Mouse (Mus musculus) heart, postnatal 4 days (tissue): ENCODE results near the gene Ppp1cb. TPM values are rescaled to one million over a fixed set of nuclear protein-coding genes. Genes with fewer than 3 reads are reported as not detected.
"Not testable (repeated sequence)": the region's sequence is repeated elsewhere in the genome, so short reads cannot be mapped to it uniquely, and the experiment has no call there.

Experiments used
- DNase-seq: peaks from one replicate; pipeline ENCODE4 v3.0.0; 2021
- total RNA-seq, 2 experiments: library from RNA; stranded (reverse); gene quantifications; 2 replicates each; pipeline ENCODE4 v1.2.3; 2021

Gene Ppp1cb
- total RNA-seq, result 100 to 1,000 TPM; 460 to 475 TPM

DNA sequence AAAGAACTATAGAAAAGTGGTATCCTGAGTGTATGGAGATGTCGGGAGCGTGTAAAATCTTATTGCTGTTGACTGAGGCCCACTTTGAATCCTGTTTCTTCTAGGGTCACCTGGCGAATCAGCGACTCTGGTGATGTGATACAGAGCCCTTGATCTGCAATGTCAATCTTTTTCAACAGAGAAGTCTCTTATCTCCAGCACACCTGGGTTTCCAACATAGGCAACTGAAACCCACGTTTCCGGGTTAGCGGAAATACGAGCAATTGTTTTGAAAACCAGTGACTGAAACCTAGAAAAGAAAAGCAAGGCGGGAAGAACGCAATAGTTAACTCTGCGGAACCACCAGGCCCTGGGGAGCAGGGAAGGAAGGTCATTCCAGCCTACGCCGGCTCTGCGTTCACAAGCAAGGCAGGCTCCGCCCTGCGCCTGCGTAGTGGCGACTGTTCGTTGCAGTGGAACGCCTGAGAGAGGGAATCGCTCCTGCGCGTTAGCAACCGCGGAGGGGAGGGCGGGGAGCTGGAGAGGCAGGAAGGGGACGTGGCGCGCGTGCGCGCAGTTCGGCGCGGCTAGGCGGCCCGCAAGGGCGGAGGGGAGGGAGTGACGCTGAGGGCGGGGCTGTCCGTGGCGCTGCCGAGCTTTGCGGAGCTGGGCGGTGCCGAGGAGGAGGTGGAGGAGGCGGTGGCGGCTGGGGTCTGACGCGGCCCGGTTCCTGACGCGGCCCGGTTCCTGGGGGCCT is at the start of gene Ppp1cb:
Gene Ppp1cb (plus strand): TSS at position 436 of the 736 bp plus-strand sequence.
- DNase-seq, result peak; percentile 99

DNA sequence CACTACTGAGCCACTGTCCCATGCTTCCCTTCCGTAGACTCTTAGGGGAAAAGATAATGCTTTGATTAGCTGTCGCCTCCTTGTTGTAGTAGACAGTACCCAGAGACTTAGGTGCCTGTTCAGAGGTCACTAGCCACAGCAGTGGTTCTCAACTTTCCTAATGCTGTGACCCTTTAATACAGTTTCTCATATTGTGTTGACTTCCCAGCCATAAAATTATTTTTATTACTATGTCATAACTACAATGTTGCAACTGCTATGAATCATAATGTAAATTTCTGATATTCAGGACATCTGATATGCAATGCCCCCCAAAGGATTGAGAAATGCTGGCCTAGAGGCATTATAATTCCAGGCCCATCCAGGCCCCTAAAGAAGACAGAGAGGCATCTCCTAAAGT is 48.9 kb upstream of the Ppp1cb start:
- DNase-seq, result no peak

DNA sequence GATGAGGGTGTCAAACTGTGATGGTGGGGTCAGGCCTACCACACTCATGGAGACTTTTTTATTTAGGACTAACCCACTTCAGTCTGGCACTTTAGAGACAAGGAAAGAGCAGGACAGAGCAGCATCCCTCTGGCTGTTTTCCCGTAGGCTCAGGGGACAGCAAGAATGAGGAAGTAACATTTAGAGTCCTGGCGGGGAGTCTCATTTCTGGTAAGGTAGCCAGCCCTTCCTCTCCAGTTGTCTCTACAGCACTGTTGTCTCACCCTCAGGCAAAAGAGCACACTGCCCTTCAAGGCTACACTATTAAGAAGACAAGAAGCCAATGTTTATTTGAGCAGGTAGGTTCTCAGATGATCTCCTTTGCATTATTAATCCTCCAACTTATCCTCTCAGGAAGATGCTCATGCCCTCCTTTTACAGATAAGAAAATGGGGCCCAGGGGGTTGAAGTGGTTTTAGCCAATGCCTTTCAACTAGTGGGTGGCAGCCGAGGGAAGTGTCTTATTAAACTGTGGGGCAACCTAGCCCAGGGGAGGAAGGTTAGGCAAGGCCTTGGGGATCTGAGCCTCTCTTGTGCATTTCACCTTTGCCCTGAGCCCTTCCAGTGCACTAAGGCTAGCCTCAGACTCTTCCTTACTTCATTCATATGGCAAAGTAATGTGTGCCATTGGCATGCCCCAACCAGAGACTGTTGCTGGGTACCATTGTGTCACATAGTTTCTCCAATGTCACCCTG is 47.5 kb upstream of the Ppp1cb start:
- DNase-seq, result no peak

DNA sequence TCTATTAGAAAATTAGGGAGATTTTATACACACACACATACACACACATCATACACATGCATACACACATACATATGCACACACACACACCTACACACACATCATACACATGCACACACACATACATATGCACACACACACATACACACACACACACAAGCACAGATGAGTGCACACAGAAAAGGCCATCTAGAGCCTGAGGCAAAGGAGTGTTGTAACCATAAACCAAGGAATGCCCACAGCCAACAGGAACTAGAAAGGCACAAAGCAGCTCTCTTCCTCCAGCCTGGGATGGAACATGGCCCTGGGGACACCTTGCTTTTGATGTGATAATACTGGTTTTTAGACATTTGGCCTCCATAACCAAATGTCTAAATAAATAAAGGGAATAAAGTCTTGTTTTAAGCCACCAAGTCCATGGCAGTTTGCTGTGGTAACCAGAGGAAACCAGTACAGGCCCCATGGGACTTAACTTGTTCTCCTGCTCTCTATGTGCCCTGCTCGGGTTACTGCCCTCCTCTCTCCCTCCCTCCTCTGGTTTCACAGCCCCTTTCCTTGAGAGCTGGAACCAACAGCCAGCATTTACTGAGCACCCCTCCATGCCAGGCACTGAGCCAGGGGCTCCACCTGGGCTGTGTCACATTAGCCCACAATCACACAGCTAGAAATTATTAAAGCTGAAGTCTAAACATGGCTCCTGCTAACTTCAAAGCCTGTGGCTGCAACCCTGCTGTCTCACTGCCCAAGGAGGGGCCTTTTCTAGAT is 46.3 kb upstream of the Ppp1cb start:
- DNase-seq, result peak; percentile 68

DNA sequence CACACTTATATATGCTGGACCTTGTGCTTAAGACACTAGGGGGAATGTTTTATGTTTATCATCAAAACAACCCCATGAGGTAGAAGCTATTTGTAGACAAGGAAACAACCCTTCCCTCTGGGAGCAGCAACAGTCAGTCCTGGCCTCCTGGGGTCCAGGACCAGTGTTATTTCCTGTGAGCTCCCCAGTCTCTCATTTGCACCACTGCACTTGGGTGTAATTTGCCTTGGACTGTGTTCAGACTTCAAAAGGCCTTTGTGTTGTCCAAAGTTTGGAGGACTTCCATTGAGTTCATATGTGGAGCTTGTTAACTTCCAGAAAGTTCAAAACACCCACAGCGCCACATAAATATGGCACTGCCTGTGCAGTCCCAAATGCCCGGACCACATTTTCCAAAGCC is 45.6 kb upstream of the Ppp1cb start:
- DNase-seq, result peak; percentile 29

DNA sequence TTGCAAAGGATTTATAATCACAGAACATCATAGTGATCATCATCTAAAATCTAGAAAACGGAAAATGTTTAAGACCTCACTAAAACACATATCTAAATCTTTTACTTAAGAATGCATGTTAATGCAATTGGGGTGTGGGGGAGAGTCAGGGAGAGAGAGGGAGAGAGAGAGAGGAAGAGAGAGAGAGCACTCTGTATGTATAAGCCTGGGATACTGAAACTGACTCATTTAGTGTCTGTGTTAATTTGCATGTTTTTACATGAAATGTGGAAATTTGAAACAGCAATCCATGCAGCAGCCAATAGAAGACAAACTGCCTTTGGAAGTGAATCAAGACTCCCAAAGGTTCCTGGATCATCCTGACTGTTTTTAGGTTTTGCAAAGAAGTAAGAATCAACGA is 45.1 kb upstream of the Ppp1cb start:
- no peak for DNase-seq

DNA sequence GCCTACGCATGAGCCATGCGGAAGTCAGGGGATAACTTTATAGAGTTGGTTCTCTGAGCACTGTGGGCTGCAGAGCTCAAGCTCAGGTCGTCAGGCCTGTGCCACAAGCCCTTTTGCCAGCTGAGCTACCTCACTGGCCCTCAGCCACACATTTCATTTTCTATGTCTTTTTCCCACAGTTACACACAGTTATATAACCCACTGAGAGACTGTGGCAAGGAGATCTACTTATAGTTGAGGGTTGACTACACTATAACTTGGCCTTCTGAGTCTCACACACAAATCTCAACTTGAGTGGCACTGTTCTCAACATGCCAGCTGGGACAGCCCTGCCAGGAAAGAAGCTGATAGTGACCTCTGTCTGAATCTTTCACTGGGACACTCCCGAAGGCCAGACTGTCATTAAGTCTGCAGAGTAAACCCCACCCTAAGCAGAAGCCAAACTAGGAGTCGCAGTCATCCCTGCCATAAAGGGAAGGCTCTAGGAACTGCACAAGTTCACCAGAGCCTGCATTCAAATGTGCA is 44.1 kb upstream of the Ppp1cb start:
- peak; percentile 49 for DNase-seq

DNA sequence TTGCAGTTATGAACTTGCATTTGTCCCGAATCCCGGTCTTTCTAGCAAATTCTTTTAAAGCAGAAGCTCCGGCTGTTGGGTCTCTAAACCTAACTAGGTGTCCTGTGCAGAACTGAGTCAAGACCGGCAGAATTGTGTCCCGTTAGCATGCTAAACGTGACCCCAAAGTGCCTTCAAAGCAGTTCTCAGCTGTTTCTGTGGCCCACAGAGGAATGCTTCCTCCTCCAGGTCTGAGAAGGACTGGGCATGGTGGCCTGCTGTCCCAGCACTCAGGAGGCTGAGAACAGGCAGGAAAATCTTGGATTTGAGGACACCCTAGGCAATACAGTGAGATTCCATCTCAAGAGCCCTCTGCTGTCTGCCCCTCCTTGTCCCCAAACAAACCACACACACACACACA is 43.1 kb upstream of the Ppp1cb start:
- no peak for DNase-seq

DNA sequence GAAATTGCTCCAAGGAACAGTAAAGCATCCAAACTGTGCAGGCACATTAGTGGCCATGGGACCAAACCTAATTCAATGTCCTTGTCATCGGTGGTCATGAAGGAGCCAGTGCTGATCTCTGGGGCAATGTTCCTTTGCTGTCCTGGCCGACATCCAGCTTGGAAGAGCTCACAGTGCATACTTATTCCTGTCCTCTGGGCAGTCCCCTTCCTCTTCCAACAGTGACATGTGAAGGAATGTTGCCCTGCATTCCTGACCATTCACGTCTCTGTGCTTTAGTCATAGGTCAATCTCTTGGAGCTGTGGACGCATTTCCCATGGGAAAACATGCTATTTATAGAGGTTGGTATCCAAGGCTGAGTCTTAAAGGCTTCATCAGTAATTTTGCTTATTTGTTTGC is 41.8 kb upstream of the Ppp1cb start:
- peak; percentile 86 for DNase-seq

DNA sequence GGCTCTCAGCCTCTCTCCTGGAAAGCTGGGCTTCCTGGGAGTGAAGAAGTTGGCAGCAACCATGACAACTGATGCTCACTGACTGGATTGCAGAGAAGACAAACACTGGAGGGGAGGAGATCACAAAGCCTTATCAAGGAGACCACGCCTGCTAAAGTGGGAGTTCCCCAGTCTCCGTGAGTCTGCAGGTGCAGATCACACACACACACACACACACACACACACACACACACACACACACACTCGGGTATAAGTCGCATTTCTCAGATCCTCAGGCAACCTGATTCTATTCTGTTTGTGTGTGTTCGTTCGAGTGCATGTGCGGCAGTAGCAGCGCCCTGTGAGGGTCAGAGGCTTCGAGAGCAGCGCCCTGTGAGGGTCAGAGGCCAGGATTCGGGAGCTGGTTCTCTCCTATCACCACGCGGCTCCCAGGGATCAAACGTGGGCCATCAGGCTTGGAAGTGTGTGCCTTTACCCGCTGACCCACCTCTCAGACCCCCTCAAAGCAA is 36.5 kb upstream of the Ppp1cb start:
- no peak for DNase-seq

DNA sequence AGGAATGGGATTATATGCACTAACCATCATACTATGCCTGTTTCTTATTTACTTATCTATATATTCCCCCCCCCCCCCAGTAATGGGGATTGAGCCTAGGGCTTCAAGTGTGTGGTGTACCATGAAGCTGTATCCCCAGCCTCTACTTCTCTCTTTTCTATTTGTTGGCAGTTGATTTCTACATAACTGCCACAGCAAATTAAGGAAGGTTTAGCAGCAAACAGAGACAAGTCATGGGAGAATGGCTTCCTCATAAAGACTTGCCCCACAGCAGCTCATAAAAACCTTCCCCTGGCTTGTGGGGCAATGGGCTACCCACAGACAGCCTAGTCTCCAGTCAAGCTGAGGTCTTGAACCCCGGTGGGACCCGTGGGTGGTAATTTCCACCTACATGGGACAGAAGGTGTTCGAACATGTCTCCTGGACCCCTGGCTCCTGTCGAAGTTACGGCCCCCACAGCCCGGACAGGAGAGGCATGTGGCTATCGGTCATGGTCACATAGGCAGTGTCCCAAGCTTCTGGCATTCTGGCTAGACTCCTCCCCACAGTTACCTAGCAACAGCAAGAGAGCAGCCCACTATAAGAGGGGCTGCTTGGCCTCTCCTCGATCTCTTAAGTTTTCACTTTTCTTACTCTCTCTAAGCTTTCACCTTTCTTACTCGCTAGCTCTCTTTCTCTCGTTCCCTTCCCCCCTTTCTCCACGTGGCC is 35.1 kb upstream of the Ppp1cb start:
- DNase-seq, result no peak

DNA sequence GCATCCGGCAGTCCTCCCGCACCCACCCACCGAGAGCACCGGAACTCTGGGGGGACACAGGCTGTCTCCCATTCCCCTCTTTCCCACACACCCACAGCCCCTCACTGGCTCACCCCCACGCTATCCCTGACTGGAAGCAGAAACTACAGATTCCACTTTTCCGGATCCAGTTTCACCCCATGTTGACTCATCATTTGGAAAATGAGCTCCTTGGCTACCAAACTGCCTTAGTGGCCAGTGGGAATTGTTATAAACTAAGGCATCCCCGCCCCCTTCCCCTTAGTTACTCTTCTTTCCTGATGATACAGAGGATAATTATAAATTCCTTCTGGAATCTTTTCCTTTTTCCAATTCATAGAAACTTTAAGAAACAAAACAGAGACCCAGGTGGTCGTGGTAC is 34.2 kb upstream of the Ppp1cb start:
- DNase-seq, result no peak

DNA sequence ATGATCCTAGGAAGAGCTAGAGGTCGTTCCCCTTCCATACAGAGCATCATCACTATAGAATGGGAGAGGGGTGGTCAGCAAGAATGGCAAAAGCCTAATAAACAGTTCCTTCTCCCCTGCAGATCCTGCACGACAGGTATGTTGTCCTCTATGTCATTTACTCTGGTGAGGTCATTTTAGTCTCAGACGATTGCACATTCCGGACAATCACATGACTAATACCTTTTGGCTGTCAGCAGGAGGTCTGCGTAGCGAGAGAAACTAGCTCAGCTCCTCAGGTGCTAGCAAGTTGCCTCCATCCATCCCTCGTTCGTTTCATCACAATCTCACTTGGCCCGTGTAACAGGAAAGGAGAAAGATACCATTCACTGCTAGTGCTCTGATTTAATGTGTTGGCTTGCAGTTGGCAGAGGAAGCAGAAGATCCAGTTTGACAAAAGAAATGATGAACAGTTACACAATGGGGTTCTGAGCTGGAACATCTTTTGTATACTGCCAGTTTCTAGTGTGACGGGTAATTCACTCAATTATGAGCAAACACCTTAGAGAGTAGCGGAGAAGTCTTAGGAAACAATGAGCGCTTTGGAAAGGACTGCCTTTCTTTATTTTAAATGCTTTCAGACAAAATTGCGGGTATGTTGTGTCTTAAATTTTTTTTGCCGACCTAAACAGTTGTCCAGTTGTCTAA is 33.0 kb upstream of the Ppp1cb start:
- DNase-seq, result no peak

DNA sequence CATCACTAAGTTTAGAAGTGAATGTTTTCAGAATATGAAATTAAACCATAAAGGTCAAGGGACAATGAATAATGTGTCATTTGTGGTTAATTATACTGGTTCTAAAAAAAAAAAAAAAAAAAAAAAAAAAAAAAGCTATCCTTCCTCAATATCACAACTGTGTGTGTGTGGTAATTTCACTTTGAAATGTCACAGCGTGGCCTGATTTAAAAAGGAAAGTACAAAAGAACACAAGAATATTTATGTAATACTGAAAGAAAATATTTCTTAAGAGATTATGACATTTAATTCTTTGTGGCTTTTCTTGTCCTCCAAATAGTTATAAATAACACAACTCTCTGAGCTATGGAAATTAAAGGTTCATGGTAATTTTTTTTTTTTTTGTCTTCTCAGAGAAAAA is 28.2 kb upstream of the Ppp1cb start:
- DNase-seq, result no peak

DNA sequence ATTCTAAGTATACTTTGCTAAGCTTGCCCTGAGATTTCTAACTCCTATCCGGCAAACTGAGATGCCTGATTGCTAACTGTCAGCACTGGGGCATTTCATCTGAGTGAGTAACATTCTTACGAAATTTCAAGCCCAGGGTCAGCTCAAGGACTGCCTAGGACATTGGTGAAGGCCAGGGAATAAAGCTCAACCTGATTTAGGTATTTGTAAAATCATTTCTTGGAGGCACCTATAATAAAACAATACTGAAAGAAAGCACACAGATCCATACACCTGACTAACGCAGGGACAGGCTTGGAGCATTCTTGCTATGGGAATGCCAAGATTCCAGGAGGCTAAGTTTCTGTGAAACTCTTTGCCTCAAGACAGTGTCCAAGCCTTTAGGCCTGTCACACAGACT is 24.3 kb upstream of the Ppp1cb start:
- not testable (repeated sequence) for DNase-seq

DNA sequence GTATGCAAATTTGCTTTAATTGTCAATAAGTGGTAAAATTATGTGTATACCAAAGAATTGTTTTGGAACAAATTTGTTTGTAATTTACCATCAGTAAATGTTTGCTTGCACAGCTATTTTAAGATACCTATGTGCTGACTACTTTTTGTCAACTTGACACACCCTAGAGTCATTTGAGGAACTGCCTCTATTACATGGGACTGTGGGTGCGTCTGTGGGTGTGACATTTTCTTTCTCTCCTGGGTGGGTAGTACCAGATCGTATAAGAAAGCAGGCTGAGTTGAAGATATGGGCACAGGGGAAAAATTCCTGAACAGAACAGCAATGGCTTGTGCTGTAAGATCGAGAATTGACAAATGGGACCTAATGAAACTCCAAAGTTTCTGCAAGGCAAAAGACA is 23.0 kb upstream of the Ppp1cb start:
- DNase-seq, result no peak

DNA sequence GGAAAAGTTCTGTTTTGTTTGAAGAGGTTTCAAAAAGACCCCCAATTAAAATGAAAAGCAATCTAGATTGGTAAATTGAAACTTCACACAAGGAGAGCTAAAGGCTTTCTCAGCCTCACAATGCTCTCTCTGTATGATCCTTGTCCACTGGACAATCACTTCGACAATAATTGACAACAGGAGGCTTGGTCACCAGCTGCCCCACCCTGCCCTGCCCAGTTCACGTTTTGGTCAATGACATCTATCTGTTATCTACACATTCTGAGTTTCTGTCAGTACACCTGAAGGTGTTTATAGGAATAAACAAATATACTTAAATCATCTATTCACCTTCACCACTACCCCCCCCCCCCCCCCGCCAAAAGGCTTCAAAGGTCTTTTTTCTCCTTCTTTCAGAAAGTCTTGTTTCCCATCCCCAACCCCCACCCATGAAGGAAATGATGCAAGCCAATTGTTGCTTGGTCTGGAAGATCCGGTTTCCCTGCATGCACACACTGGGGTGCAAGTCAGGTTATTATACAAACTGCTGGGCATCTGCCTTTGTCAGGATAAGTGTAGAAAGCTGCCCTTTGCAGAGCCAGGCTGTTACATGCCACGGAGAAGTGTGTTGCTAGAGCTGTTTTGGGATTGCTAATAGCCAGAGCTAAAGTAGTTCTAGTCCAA is 20.6 kb upstream of the Ppp1cb start:
- no peak for DNase-seq

DNA sequence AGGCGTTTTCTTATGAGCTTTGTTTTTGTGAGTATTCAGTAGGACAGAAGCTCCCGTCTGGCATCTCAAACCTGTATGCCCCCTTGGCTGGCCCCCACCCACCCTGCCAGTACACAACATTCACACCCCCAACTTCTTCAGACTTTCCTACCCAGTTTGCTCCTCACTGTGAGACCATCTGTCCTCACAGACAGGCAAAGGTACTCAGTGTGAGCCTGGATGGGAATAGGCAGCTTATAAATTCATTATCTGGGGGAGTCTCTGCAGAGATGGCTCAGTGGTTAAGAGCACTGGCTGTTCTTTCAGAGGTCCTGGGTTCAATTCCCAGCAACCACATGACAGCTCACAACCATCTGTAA is 20.1 kb upstream of the Ppp1cb start:
- DNase-seq, result no peak

DNA sequence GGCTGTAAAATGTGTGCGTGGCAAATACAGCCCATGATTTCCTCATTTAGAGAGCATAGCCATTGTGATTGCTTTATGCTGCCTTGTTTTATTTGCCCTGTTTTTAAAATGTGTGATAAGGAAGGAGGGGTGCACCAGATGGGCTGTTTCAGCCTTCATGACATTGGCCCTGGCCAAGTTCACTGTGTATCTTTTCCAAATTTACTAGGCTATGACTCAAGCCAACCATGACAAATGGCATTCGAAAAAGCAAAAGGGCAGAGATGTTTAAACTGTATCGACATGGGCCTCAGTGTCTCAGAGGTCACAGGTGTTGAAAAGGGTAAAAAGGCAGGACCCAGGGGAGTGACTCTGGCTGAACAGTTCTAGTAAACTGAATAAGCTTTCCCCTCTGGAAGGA is 17.3 kb upstream of the Ppp1cb start:
- DNase-seq, result no peak

DNA sequence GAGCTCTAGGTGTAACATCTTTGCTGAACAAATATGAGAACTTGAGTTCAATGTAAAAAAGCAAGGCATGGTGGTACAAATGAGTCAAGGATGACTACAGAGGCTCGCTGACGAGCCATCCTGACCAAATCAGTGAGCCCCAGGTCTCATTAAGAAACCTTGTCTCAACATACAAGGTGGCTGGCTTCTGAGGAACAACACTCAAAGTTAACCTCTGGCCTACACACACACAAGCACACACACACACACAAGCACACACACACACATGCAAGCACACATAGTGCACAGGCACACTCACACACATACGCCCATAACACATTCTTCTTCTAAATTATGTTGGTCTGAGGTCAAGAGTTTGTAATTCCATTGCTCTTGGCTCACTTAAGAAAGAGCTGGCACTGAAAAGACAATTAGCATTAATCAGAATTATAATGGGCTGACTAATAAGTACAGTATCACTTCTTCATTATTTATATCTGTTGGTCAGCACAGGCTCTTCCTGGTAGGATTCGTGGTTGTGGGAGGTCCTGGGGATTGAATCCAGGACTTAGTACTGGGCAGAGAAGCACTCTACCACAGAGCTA is 16.6 kb upstream of the Ppp1cb start:
- DNase-seq, result no peak

DNA sequence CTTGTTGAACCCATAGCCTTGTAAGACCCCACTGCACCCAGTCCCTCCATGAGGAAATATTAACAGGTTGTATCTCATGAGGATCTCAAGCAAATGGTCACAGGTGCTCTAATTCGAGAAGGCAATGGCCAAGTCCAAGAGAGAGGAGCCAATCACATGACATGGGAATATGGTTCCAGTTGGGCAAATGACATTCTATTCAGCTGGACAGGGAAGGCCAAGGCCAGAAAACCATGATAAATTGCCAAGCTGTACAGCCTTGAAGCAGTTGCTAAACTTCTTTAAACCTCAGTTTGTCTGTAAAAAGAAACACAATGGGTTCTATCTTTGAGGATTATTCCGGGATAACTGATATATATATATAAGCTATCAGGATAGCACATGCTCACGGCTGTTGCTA is 14.7 kb upstream of the Ppp1cb start:
- DNase-seq, result no peak
